Mouse (Mus musculus): Measurements from ENCODE around the gene Fancc.
A peak's percentile ranks its signal among the peaks of the same experiment; 100 is the strongest.

The Fancc gene

DNA sequence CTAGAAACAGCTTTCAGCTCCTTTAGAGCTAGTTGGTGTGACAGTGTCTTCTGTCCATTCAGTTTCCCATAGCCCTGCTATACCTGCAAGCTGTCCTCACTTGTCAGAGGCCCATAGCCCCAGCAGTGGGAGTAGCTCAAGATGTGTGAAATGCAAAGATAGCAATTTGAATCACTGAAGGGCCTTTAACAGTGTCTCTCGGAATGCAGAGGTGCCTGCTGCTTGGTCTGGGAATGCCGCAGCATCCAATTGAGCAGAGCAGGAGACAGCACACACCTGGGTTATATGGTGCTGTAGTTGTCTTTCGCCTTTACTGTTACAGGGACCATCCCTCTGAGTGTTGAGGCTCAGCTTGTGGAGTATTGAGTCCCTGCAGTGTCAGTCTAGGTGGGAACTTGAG is 203.4 kb downstream of the Fancc start:
- peak; percentile 87 for DNase-seq (ENCODE audit: low read depth, low spot score)

DNA sequence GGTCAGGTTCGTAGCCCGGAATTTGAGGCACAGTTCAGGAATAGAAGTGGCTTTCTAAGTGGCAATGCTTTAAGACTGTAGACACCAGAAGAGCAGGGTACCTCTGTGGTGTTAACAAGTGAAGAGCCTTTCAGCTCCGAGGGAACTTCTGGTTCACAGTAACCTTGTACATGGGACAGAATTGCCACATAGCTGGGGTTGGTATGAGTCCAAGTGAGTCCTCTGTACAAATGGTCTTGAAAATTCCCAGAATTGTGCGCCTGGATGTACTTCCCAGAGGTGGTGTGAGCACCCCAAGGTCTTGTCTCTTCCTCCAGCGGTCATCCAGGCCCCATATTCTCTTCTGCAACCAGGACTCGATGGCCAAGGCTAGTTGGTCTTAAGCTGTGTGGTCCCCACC is 206.1 kb downstream of the Fancc start:
- no peak for DNase-seq (ENCODE audit: low read depth, low spot score)

DNA sequence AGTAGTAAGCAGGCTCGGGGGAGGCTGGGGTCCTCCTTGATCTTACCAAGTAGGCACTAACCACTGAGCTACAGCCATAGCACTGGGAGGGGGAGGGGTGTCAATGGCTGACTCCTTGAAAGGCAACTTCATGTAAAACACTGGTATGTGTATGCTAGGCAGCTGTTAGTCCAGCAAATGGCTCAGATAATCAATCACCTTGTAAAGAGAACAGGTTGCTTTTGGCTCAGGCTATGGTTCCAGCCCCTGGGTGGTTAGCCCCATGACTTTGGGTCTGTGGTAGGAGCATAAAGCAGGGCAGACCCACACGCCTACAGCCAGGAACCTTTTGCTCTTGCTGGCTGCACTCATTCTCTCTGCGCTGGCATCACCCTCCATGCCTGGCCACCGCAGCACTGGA is 207.0 kb downstream of the Fancc start:
- DNase-seq (ENCODE audit: low read depth, low spot score), result peak; percentile 58

DNA sequence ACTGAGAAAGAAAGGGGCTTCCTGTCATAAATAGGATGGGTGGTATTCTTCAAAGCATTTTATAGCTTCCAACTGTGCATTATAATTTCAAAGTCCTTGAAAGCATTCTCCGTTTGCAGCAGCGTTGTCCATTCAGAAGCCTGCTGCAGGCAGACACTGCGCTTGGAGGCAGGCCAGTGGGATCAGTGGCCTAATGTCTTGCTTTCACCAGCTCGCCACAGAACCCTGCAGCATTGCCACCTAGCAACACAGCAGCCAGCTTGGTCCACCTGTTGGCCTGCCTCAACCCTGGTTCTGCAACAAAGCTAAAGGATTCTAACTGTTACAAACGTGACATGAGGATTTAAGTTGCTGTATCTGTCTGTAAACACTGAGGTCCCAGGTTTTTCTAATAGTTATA is 207.4 kb downstream of the Fancc start:
- no peak for DNase-seq (ENCODE audit: low read depth, low spot score)

DNA sequence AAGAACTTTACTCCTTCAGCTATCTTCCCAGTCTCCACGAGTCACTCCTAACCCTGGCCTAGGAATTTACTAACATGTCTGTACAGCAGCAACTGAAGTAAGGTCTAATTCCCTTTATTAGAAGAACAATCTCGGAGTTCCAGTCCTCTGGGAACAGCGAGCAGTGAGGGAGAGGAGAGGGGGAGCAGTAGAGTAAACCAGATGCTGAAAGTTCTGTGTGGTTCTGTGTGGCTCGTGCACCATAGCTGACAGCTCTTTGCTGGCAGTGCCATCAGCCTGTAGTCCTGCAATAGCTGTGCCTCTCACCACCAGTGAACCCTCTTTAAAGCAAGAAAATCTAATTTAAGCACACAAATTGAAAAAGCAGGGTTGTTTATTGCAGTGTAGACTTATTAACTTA is 207.9 kb downstream of the Fancc start:
- no peak for DNase-seq (ENCODE audit: low read depth, low spot score)

DNA sequence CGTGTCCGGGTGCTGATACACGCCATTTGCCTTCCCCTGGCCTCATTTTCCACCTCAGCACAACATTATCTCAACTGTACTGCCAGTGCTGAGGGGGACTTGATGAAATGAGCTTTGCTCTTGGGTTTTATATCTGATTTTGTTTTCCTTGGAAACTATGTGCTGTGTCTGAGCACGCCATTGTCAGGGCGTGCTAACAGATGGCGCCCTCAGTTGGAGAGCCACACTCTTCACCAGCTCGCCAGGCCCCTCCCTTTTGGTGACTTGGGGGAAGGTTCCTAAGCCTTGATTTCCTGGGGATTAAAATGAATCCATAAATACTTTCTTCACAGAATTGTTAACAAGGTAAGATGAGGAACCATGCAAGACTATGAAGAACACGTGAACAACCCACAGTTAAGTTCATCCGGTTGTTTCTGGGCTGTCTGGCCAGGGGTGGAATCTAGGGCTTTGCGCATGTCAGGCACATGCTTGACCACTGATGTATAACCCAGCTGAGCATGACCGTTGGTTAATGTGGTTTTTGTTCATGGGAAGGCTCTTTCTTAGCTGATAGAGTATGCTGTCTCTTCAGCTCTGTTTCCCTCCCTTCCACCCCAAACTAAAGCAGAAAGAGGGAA is 210.5 kb downstream of the Fancc start:
- DNase-seq (ENCODE audit: low read depth, low spot score), result no peak

DNA sequence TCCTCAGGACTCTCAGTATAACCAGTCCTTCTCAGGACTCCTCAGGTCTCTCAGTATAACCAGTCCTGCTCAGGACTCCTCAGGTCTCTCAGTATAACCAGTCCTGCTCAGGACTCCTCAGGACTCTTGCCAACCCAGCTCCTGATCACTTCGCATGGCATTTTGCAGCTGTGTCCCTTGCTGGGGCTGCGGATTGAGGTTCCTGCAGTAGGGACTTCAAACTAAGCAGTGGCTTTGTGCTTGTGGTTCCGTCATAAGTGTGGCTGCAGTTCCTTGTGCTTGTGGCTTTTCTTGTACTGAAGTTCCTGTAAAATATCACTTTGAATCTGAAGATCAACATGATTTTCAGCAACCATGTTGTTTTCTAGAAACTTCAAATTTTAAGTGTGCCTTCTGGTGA is 212.3 kb downstream of the Fancc start:
- DNase-seq (ENCODE audit: low read depth, low spot score), result no peak

DNA sequence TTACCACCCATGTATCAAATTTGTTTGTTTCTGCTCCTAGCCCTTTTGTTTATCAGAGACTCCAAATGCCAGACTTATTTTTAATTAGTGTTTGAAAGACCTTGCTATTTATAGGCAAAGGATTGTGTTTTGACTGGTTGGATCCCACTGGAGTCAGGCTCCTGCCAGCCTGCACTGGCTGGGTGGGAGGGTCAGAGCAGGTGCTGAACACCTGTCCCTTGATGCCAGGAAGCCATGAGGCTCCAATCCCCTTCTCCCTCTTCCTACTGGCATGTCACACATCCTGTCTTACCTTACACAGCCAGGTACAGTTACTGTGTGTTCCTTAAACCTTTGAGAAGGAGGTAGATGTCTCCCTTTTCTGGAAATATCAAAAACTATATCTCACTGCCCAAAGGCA is 213.8 kb downstream of the Fancc start:
- DNase-seq (ENCODE audit: low read depth, low spot score), result no peak

DNA sequence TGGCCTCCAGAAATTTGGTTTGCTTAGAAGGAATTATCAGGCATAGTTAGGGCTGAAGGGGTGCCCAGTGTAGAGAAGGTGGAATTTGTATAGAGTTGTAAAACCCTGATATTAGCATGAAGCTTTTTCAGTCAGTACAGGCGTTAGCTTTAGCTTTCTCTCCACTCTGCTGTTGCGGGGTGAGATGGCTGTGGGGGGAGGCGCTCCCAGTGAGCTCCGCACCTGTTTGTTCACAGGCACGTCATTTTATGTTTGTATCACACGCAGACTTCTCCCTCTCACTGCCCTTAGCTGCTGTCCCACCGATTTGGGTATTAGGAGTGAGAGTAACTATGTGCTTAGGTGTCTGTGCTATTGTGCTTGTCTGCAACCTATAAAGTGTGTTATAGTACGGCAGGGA is 215.9 kb downstream of the Fancc start:
- peak; percentile 26 for DNase-seq (ENCODE audit: low read depth, low spot score)

DNA sequence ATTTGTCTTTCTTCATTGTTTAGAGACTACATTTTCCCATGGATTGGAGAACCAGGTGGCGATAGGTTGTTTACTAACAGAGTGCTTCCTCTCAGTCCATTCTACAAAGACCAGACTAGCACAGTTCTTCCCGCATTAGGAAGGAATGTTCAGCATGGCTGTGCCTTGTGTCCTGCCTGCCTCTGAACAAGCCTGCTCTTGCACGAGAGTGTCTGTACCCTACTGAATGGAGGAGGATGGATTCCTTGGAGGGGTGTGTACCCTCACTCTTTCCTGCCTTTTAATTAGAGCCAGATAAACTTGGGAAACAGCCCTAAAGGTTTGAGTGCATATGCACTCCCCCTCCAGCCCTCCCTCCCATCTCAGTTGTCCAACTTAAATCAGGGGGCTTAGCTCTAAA is 216.7 kb downstream of the Fancc start:
- DNase-seq (ENCODE audit: low read depth, low spot score), result peak; percentile 82

DNA sequence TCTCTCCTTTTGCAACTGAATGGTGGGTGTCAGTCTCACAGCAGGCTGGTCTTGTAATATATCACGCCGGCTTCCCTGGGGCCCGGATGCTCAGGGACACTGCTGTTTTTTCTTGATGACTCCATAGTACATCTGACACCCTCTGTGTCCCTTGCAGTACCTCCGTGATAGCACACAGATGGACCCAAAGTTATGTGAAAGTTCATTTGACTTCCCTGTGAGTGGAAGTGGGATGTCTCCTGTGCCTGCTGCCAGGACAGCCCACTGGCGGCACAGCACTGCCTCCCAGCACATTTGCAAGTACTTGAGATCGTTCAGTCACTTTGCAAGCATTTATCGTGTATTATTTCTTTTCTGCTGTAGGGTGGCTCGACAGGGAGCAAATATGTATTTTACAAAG is 217.3 kb downstream of the Fancc start:
- DNase-seq (ENCODE audit: low read depth, low spot score), result peak; percentile 52

DNA sequence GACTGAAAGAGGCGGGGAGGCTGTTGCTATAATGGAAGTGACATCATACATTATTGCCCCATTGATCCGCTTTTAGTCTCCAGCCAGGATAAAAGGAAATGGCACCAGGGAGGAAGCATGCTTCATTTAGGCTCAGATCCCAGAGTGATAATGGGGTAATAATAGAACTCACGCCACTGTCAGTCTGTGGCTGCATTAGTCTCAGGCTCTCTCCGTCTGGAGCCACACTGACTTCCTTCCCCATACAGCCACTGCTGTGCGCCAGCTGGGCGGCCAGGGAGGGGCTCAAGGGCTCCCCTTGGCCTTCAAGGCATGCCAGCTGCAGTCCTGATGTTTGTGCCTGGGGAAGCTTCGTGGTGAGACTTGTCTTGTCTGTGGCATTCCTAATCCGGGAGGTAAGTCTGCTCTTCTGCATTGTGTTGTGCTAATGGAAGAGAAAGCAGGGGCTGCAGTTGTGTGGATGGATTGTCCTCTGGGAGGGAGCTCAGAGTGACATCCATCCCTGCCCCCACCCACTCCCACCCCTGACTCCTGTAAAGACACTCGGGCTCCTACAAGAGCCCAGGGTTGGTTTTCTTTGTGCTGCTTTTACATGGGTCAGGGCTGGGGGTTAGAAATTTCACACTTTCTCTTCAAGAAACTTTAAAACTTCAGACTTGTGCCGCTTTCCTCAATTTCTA is 218.1 kb downstream of the Fancc start:
- peak; percentile 68 for DNase-seq (ENCODE audit: low read depth, low spot score)

DNA sequence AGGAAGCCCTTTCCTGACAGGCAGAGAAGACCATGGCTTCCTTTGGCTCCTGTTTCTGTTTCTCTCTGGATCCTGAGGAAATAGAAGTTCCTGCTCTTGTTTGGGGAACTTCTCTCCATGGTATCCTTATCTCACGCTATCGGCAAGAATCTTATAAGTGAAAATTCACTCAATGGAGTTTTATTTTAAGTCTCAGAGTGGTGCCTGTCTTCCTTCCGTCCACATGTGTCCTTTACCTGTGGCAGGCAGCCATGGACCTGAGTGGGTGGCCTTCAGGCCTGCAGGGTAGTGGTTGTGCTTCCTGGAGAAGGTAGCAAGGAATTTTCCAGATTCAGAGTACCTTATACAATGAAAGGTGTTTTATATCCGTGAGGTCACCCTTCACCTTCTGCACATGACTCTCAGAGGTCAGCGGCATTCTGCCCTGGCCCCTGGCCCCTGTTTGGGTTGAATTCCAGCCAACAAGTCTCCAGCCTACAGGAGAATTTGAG is 218.9 kb downstream of the Fancc start:
- DNase-seq (ENCODE audit: low read depth, low spot score), result no peak

DNA sequence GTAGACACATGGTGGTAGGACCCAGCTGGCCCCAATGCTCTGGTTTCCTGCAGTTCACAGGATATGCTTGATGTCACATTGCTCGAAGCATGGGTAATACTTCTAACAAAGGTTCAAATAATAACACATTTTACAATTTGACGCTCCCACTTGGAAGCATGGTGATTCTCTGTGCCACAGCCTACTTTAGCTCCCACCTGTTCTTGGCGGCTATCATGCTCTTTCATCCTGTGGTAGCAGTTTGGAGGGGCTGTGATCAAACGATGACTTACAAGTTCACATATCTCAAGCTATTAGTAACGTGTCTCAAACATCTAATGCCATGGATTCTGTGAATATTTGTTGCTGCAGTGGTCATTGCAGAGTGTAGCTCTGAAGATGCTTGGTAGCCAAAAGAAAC is 219.8 kb downstream of the Fancc start:
- DNase-seq (ENCODE audit: low read depth, low spot score), result no peak

DNA sequence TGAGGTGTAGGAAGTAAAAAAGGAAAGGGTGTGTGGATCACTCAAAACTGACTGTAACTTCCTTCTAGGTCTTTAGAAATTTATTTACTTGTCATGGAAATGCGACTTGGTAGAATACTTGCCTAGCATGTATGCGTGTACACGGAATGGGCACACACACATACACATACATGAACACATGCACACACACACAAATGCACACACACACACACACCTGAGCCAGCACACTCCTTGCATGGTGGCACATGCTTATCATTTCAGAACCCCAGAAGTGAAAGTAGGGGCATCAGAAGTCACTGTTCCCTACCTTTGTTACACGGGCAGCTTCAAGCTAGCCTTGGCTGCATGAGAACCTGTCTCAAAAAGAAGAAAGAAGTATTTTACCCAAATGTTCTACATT is 220.7 kb downstream of the Fancc start:
- no peak for DNase-seq (ENCODE audit: low read depth, low spot score)

DNA sequence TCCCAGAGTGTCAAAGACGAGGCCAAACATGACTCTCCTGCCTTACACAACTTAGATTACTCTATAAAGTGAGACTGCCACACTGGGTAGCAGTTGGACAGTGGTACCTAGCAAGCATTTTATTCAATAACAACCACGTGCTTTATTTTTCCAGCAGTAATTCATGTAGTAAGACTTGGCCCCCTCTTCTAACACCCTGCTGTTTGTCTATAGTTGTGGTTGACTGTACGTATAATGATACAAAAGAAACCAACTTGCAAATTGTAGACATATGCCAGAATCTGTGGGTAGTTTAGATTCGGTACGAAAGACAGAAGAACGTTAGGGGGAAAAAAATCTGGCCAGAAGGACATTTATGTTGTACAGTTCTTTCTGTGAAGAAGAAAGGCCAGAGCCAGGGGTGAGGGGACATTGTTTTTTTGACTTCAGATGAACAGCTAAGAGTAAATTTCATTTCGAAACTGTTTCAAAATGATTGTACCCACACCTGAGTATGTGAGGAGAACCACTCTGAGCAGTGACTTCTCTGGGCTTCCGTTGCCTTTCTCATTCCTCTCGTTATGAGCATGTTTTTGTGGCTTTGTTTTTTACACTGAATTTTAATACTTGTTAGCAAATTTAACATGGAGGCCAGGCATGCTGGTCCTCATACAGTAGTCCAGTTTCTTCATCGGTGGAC is 222.5 kb downstream of the Fancc start:
- DNase-seq (ENCODE audit: low read depth, low spot score), result no peak

DNA sequence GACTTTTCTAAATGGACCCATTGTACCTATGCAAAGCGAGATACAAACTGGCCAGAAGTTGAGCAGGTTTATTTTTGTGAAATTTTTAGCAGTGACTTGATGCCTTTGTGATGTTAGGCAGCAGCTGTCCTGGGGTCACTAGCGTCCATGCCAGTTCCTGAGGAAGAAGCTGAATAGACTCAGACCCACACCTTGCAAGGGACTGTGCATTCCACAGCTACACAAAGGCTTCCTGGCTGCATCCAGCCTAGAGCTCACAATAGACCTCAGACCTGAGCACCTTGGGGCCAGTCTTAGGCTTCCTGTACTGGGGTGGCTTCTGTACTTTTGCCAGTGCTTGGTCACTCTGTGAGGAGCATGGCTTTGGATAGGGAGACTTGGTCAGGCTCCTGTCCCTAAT is 223.2 kb downstream of the Fancc start:
- peak; percentile 72 for DNase-seq (ENCODE audit: low read depth, low spot score)

DNA sequence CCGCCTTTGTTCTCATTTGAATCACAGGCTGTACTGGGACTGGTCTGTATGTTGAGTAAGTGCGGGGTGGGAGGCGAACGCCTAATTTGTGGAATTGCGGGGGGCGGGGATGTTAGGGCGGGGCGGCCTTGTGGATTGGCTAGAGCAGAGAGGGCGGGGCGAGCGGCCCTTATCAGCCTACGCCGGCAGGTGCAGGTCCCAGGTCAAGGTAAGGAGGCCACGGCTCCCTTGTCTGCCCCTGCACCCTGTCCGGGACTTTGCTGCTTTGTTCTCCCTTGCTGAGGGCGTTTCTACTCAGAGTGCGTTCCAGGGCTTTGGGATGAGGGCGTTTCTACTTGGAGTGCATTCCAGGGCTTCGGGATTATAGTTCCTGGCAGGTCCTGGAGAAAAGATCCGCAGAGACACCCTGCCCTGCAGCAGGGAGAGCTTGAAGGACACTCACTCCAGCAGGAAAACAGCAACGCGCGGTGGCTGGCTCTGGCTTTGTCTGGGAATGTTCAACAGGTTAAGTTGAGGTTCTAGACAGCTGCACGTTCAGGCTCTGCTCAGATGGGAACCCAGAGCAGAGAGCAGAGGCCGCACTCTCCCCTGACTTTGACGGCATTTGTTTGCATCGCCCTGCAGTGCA is 224.4 kb downstream of the Fancc start:
- DNase-seq (ENCODE audit: low read depth, low spot score), result peak; percentile 98

DNA sequence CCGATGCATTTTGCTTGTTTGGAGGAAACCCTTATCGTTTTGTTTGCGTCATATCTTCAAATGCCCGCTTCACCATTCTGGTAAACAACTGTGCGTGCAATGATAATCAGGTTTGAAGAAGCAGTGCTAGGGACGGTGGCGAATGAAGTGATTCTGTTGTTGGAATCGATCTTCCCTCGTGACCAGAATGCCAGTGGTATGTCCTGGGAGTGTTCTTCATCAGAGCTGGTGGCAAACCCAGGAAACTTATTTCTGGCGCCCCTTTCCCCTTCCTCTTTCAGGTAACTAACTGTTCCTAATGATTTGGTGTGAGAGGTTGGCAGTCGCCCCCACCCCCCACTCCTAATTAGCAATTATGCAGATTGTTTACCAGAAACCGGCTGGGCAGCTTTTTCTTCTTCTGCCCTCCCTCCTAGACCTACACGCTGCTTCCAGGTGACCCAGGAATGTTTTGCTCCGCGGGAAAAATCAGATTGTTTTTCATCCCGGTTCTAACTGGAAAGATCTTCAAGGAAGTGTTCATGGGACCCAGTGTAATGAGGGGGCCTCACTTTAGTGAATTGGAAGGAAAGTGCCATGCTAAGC is 225.0 kb downstream of the Fancc start:
- no peak for DNase-seq (ENCODE audit: low read depth, low spot score)

DNA sequence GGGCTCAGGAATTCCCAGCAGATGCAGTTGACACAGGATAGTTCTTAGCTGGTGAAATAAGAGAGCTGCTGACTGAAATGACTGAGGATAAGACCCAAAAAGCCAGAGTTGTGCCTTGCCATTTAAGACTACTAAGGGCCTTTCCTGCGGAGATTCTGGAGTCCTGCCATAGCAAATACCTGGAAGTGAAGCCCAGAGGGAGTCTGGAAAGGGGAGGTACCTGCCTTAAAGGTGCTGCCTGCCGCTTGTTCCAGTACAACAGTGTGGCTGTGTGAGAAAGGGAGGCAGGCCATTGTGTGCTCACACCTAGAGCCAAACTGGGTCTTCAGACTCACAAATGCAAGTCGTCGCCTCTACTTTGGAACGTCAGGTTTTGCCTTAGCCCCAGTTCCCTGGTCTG is 226.9 kb downstream of the Fancc start:
- DNase-seq (ENCODE audit: low read depth, low spot score), result peak; percentile 32

DNA sequence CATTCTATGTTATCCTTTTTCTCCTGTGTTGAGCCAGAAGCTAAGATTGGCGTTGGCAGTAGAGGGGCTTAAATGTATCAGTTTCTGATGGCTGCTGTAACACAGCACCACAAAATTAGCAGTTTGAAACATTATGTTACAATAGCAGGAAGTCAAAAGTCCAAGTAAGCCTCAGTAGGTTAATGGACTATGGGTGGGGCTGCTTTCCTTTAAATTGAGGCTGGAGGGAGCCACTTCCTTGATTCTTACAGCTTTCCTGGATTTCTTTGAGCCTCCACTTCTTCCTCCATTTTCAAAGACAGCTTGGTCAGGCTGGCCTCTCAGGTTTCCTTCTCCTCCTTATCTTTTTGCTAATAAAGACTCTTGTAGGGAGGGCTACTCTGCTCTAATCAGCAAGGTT is 228.3 kb downstream of the Fancc start:
- no peak for DNase-seq (ENCODE audit: low read depth, low spot score)

DNA sequence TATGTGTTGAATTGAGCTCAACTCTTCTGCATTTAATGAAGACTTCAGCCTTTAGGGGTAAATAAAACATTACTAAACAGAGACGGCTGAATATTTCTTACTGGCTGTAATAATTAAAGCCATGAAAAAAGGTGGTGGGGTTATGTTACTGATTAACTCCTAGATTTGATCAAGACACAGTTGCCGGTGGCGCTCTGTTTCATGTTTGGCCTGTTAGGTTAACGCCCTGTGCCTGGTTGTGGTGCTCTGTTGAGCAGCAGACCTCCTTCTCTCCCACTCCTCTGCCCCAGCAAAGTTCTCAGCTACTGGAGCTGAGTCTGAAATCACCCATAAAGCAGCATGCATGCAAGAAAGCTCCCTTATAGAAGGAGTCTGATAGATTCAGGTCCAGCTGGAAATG is 228.7 kb downstream of the Fancc start:
- no peak for DNase-seq (ENCODE audit: low read depth, low spot score)

All from R1 (cell line).